Mouse (Mus musculus) embryo, embryonic 11 days (tissue): ENCODE measurements around the gene Nccrp1.

Experiments used
- DNase-seq: peaks from one replicate; pipeline ENCODE4 v3.0.0-alpha.2; 2015

Gene Nccrp1

GRCm38 (mm10) chr7:28547154-28547553, at the start of gene Nccrp1:
Gene Nccrp1 (minus strand): TSS chr7:28547254.
- DNase-seq, result no peak

- no peak for DNase-seq
Observed at GRCm38 (mm10) chr7:28595751-28596435, 48.8 kb upstream of the Nccrp1 start.

GRCm38 (mm10) chr7:28593206-28594111, 46.4 kb upstream of the Nccrp1 start:
- peak; percentile 43 for DNase-seq

GRCm38 (mm10) chr7:28591862-28592261, 44.8 kb upstream of the Nccrp1 start:
- no peak for DNase-seq

GRCm38 (mm10) chr7:28587644-28588043, 40.6 kb upstream of the Nccrp1 start:
- DNase-seq, result peak; percentile 42

- no peak for DNase-seq
Observed at GRCm38 (mm10) chr7:28586663-28587411, 39.8 kb upstream of the Nccrp1 start.

GRCm38 (mm10) chr7:28585001-28585400, 37.9 kb upstream of the Nccrp1 start:
- no peak for DNase-seq

- no peak for DNase-seq
Observed at GRCm38 (mm10) chr7:28584468-28584867, 37.4 kb upstream of the Nccrp1 start.

GRCm38 (mm10) chr7:28583570-28584344, 36.7 kb upstream of the Nccrp1 start:
- no peak for DNase-seq

GRCm38 (mm10) chr7:28582841-28583240, 35.8 kb upstream of the Nccrp1 start:
- DNase-seq, result no peak

- DNase-seq, result no peak
Observed at GRCm38 (mm10) chr7:28581721-28582120, 34.7 kb upstream of the Nccrp1 start.

- no peak for DNase-seq
Observed at GRCm38 (mm10) chr7:28579826-28580225, 32.8 kb upstream of the Nccrp1 start.

GRCm38 (mm10) chr7:28578543-28579053, 31.5 kb upstream of the Nccrp1 start:
- no peak for DNase-seq

- DNase-seq, result no peak
Observed at GRCm38 (mm10) chr7:28577826-28578542, 30.9 kb upstream of the Nccrp1 start.

GRCm38 (mm10) chr7:28576271-28576914, 29.3 kb upstream of the Nccrp1 start:
- no peak for DNase-seq

GRCm38 (mm10) chr7:28575597-28575996, 28.5 kb upstream of the Nccrp1 start:
- no peak for DNase-seq

- DNase-seq, result no peak
Observed at GRCm38 (mm10) chr7:28573236-28573635, 26.2 kb upstream of the Nccrp1 start.

- no peak for DNase-seq
Observed at GRCm38 (mm10) chr7:28572689-28573088, 25.6 kb upstream of the Nccrp1 start.

GRCm38 (mm10) chr7:28570982-28571682, 24.1 kb upstream of the Nccrp1 start:
- DNase-seq, result no peak

GRCm38 (mm10) chr7:28570291-28570981, 23.4 kb upstream of the Nccrp1 start:
- DNase-seq, result no peak
